ENCODE assay signal across 9 mouse cellular contexts in genomic region chr10:41573190-41573589, GRCm38 (mm10). TPM values are rescaled to one million over a fixed set of nuclear protein-coding genes. Genes with fewer than 3 reads are reported as not detected.
DNase-seq lines count a peak whose midpoint lies in the region; ATAC-seq lines count a peak whose summit lies in the region.
"Had no signal": no experiment of that assay in that cellular context is flagged by ENCODE, and none has a peak within 500 bp of the region (broad histone marks: within the 10 kb centered on the region; RNA-seq: fewer than 3 reads in every experiment).

No protein-coding gene starts in this region.

- no peak overlapping the region for H3K4me2 ChIP-seq in forebrain, embryonic 13.5 days

- peak; percentile 85 for ATAC-seq in megakaryocyte progenitor cell, adult 5-6 weeks (replicated peaks; ENCODE audit: poor library complexity)
- ATAC-seq in erythroid progenitor cell, adult 5-6 weeks (replicated peaks; ENCODE audit: low FRiP score, poor library complexity, severe bottlenecking): no peak
- ATAC-seq in forebrain, embryonic 13.5 days: no peak

- peak; percentile 45 for DNase-seq in layer of hippocampus, adult 11-12 months (ENCODE audit: low spot score)
- DNase-seq in layer of hippocampus, adult 18-20 months (ENCODE audit: low spot score in 2 of 2): no peak
- peak; percentile 50 for DNase-seq in c-Kit-positive CD71-negative TER-119-negative erythroid progenitor cells, embryonic 14.5 days (ENCODE audit: low read depth)
- peak; percentile 29 for DNase-seq in heart, postnatal 4 days
- DNase-seq in gastrocnemius, postnatal 10 days: no peak

- H3K4me1 ChIP-seq in forebrain, embryonic 13.5 days: no peaks in the 10 kb centered on the region

- no peaks in the 10 kb centered on the region for H3K9me3 ChIP-seq in forebrain, embryonic 13.5 days (replicated peaks)
- H3K9me3 ChIP-seq: forebrain, embryonic 10.5 days had no signal

- H3K27me3 ChIP-seq in forebrain, embryonic 13.5 days: no peaks in the 10 kb centered on the region

- no peaks in the 10 kb centered on the region for H3K36me3 ChIP-seq in forebrain, embryonic 13.5 days (ENCODE audit: poor library complexity, severe bottlenecking)
- H3K36me3 ChIP-seq: forebrain, embryonic 10.5 days had no signal

- no peak overlapping the region for H3K27ac ChIP-seq in forebrain, embryonic 13.5 days
- H3K27ac ChIP-seq: forebrain, embryonic 10.5 days had no signal

- WGBS in forebrain, embryonic 13.5 days: 32% methylated on average over 6 of the region's 6 CpGs

- no peak overlapping the region for H3K4me3 ChIP-seq in forebrain, embryonic 13.5 days
- H3K4me3 ChIP-seq: forebrain, embryonic 10.5 days had no signal

- H3K9ac ChIP-seq in forebrain, embryonic 13.5 days: no peak overlapping the region

RNA-seq across cellular contexts. Expression of gene Cd164, which starts 54.0 kb away (rescaled TPM):
- total RNA-seq in layer of hippocampus, adult 18-20 months (2021): 10 to 100 TPM; 60.7 to 68.2 TPM
- total RNA-seq in heart, postnatal 4 days (2021): 100 to 1,000 TPM; 216 to 218 TPM
- 224 and 232 TPM in 2 replicates for total RNA-seq in megakaryocyte progenitor cell, adult 5-6 weeks (2015)
- total RNA-seq in megakaryocyte progenitor cell, adult 5-6 weeks (2017): 115 and 172 TPM in 2 replicates
- total RNA-seq in erythroid progenitor cell, adult 5-6 weeks (2015; ENCODE audit: low replicate concordance): 62.7 and 87.6 TPM in 2 replicates
- total RNA-seq in erythroid progenitor cell, adult 5-6 weeks (2017; ENCODE audit: low replicate concordance): 46.8 and 52.3 TPM in 2 replicates
- total RNA-seq in gastrocnemius, postnatal 10 days (2021): 100 to 1,000 TPM; 173 to 184 TPM
- 78.2 and 81.7 TPM in 2 replicates for polyA plus RNA-seq in forebrain, embryonic 13.5 days (2015; fragmentation: Nextera tagmentation; extraction: Ambion mirVana)

Comparison
In these comparisons a context has a peak if more than half of its experiments do, and no peak if none do; other contexts are left out.
1. DNase-seq: peak in layer of hippocampus, adult 11-12 months (single experiment), c-Kit-positive CD71-negative TER-119-negative erythroid progenitor cells, embryonic 14.5 days (single experiment) and heart, postnatal 4 days (single experiment); none in layer of hippocampus, adult 18-20 months (0 of 2) and gastrocnemius, postnatal 10 days (single experiment).